Mouse (Mus musculus): Measurements from ENCODE around the gene Casc4. TPM values are rescaled to one million over a fixed set of nuclear protein-coding genes. Genes with fewer than 3 reads are reported as not detected.
"Not testable (repeated sequence)": the region's sequence is repeated elsewhere in the genome, so short reads cannot be mapped to it uniquely, and the experiment has no call there.

Casc4 gene
- polyA plus RNA-seq, 1 experiment from 2014 or later = 21.2 TPM

- Histone ChIP-seq H3K9ac (no peak overlapping the region), H3K36me3 (peaks cover 9% of the 10 kb centered on the region), H3K9me3 (replicated peaks) (no peaks in the 10 kb centered on the region), H3K4me3 (no peak overlapping the region), H3K4me2 (no peak overlapping the region), H3K4me1 (replicated peaks) (no peaks in the 10 kb centered on the region), H3K27me3 (replicated peaks) (no peaks in the 10 kb centered on the region), H3K27ac (ENCODE audit: poor library complexity, severe bottlenecking) (no peak overlapping the region)
- no peak for ATAC-seq (ENCODE audit: insufficient number of reproducible peaks, low FRiP score)
- 90% methylated on average over 5 of the region's 5 CpGs for WGBS
Observed at GRCm38 (mm10) chr2:121916047-121916970, 49.5 kb downstream of the Casc4 start.

GRCm38 (mm10) chr2:121937624-121938023 lies 70.9 kb downstream of the Casc4 start:
- WGBS = 76% methylated on average over 2 of the region's 2 CpGs
- H3K4me1 ChIP-seq (replicated peaks); H3K27me3 ChIP-seq (replicated peaks); H3K4me3 ChIP-seq; H3K9ac ChIP-seq; H3K9me3 ChIP-seq (replicated peaks); H3K4me2 ChIP-seq; H3K27ac ChIP-seq (ENCODE audit: poor library complexity, severe bottlenecking); ATAC-seq (ENCODE audit: insufficient number of reproducible peaks, low FRiP score): not testable (repeated sequence)
- H3K36me3 ChIP-seq = peaks cover 16% of the 10 kb centered on the region

- 76% methylated on average over 3 of the region's 3 CpGs for WGBS
- no peak for ATAC-seq (ENCODE audit: insufficient number of reproducible peaks, low FRiP score)
Observed at GRCm38 (mm10) chr2:121943364-121943763, 76.6 kb downstream of the Casc4 start.

GRCm38 (mm10) chr2:121954971-121955656 lies 88.3 kb downstream of the Casc4 start:
- no peak for ATAC-seq (ENCODE audit: insufficient number of reproducible peaks, low FRiP score)

More at GRCm38 (mm10) chr2:121943364-121943763, 76.6 kb downstream of the Casc4 start:
- no peaks in the 10 kb centered on the region; the same call in 1 of the 2 replicates for H3K9me3 ChIP-seq (replicated peaks)
- no peak overlapping the region for H3K4me2 ChIP-seq
- H3K27me3 ChIP-seq (replicated peaks) = no peaks in the 10 kb centered on the region
- no peak overlapping the region for H3K4me3 ChIP-seq
- no peaks in the 10 kb centered on the region for H3K36me3 ChIP-seq
- H3K27ac ChIP-seq (ENCODE audit: poor library complexity, severe bottlenecking) = no peak overlapping the region
- H3K4me1 ChIP-seq (replicated peaks) = no peaks in the 10 kb centered on the region
- H3K9ac ChIP-seq = no peak overlapping the region

GRCm38 (mm10) chr2:121955765-121956223 lies 89.0 kb downstream of the Casc4 start, which contains the start of the genes Ctdspl2 and Mageb3:
Gene Ctdspl2, plus strand, starts transcription at chr2:121956001.
Gene Mageb3, minus strand, starts transcription at chr2:121956092.
- Histone ChIP-seq H3K27ac (ENCODE audit: poor library complexity, severe bottlenecking) (peak within 1 kb of the TSS; percentile 95), H3K9me3 (replicated peaks) (no peaks in the 10 kb centered on the region), H3K9ac (peak within 1 kb of the TSS; percentile 96), H3K36me3 (no peaks in the 10 kb centered on the region; the same call in 1 of the 2 replicates), H3K4me1 (replicated peaks) (peaks cover 12% of the 10 kb centered on the region), H3K4me3 (peak within 1 kb of the TSS; percentile 91), H3K27me3 (replicated peaks) (no peaks in the 10 kb centered on the region), H3K4me2 (peak within 1 kb of the TSS; percentile 84)
- WGBS = under 1% methylated on average over 48 of the region's 48 CpGs
- peak; percentile 99 for ATAC-seq (ENCODE audit: insufficient number of reproducible peaks, low FRiP score)

More at GRCm38 (mm10) chr2:121954971-121955656, 88.3 kb downstream of the Casc4 start:
- H3K4me1 ChIP-seq (replicated peaks) = peaks cover 12% of the 10 kb centered on the region
- peak overlapping the region; percentile 91 for H3K4me3 ChIP-seq
- H3K27me3 ChIP-seq (replicated peaks) = no peaks in the 10 kb centered on the region
- 13% methylated on average over 10 of the region's 10 CpGs for WGBS
- peak overlapping the region; percentile 95 for H3K27ac ChIP-seq (ENCODE audit: poor library complexity, severe bottlenecking)
- H3K36me3 ChIP-seq = no peaks in the 10 kb centered on the region; the same call in 1 of the 2 replicates
- peak overlapping the region; percentile 96 for H3K9ac ChIP-seq
- H3K4me2 ChIP-seq = peak overlapping the region; percentile 84
- H3K9me3 ChIP-seq (replicated peaks) = no peaks in the 10 kb centered on the region

- Histone ChIP-seq H3K36me3 (no peaks in the 10 kb centered on the region; the same call in 1 of the 2 replicates), H3K4me2 (peak overlapping the region; percentile 84), H3K4me3 (peak overlapping the region; percentile 91), H3K9me3 (replicated peaks) (no peaks in the 10 kb centered on the region), H3K27ac (ENCODE audit: poor library complexity, severe bottlenecking) (peak overlapping the region; percentile 95), H3K4me1 (replicated peaks) (peaks cover 12% of the 10 kb centered on the region), H3K27me3 (replicated peaks) (no peaks in the 10 kb centered on the region), H3K9ac (peak overlapping the region; percentile 96)
- ATAC-seq (ENCODE audit: insufficient number of reproducible peaks, low FRiP score) = peak; percentile 96
- WGBS = under 1% methylated on average over 47 of the region's 47 CpGs
Observed at GRCm38 (mm10) chr2:121956224-121957018, 89.7 kb downstream of the Casc4 start.

GRCm38 (mm10) chr2:121957216-121957792 lies 90.5 kb downstream of the Casc4 start:
- ATAC-seq (ENCODE audit: insufficient number of reproducible peaks, low FRiP score) = no peak
- peak overlapping the region; percentile 95; the same call in 1 of the 2 replicates for H3K27ac ChIP-seq (ENCODE audit: poor library complexity, severe bottlenecking)
- H3K4me3 ChIP-seq = peak overlapping the region; percentile 91
- peaks cover 5% of the 10 kb centered on the region; the same call in 1 of the 2 replicates for H3K36me3 ChIP-seq
- peaks cover 12% of the 10 kb centered on the region for H3K4me1 ChIP-seq (replicated peaks)
- H3K9ac ChIP-seq = peak overlapping the region; percentile 96
- peak overlapping the region; percentile 84 for H3K4me2 ChIP-seq
- no peaks in the 10 kb centered on the region for H3K9me3 ChIP-seq (replicated peaks)
- no peaks in the 10 kb centered on the region for H3K27me3 ChIP-seq (replicated peaks)
- 6% methylated on average over 8 of the region's 8 CpGs for WGBS

Other genes starting within 250 kb of the Casc4 start
- 25.6 TPM in 2 replicates for gene Frmd5, start 59.9 kb upstream of the Casc4 start, polyA plus RNA-seq (2016; fragmentation: Nextera tagmentation; extraction: Ambion mirVana)
- gene Ctdspl2, start 89.0 kb downstream of the Casc4 start, polyA plus RNA-seq (2016; fragmentation: Nextera tagmentation; extraction: Ambion mirVana) = 44.4 and 49.2 TPM in 2 replicates
- 0.18 TPM in 1 of 2 replicates, not detected in the other for gene Mageb3, start 89.1 kb downstream of the Casc4 start, polyA plus RNA-seq (2016; fragmentation: Nextera tagmentation; extraction: Ambion mirVana)
- gene Eif3j1, start 161.6 kb downstream of the Casc4 start, polyA plus RNA-seq (2016; fragmentation: Nextera tagmentation; extraction: Ambion mirVana) = 14.2 and 15.7 TPM in 2 replicates

Data from heart, embryonic 12.5 days (tissue).